Mouse (Mus musculus): ENCODE measurements around the gene Tollip.
A peak's percentile ranks its signal among the peaks of the same experiment; 100 is the strongest.

Tollip gene

GRCm38 (mm10) chr7:141918407-141918806, at the start of gene Tollip:
Gene Tollip, minus strand, starts transcription at chr7:141918507.
- no peak for DNase-seq

- DNase-seq = no peak
Observed at GRCm38 (mm10) chr7:141966281-141966680, 48.0 kb upstream of the Tollip start.

- no peak for DNase-seq
Observed at GRCm38 (mm10) chr7:141962521-141962920, 44.2 kb upstream of the Tollip start.

- DNase-seq = no peak
Observed at GRCm38 (mm10) chr7:141961491-141961890, 43.2 kb upstream of the Tollip start.

GRCm38 (mm10) chr7:141960926-141961325, 42.6 kb upstream of the Tollip start:
- no peak for DNase-seq

- no peak for DNase-seq
Observed at GRCm38 (mm10) chr7:141959133-141959532, 40.8 kb upstream of the Tollip start.

GRCm38 (mm10) chr7:141958211-141958610, 39.9 kb upstream of the Tollip start:
- DNase-seq = no peak

GRCm38 (mm10) chr7:141957524-141958051, 39.3 kb upstream of the Tollip start:
- no peak for DNase-seq

- DNase-seq = no peak
Observed at GRCm38 (mm10) chr7:141956174-141956566, 37.9 kb upstream of the Tollip start.

GRCm38 (mm10) chr7:141955565-141956173, 37.4 kb upstream of the Tollip start:
- no peak for DNase-seq

- DNase-seq = no peak
Observed at GRCm38 (mm10) chr7:141953616-141954015, 35.3 kb upstream of the Tollip start.

GRCm38 (mm10) chr7:141952920-141953319, 34.6 kb upstream of the Tollip start:
- DNase-seq = no peak

- no peak for DNase-seq
Observed at GRCm38 (mm10) chr7:141951821-141952220, 33.5 kb upstream of the Tollip start.

GRCm38 (mm10) chr7:141950104-141951013, 32.1 kb upstream of the Tollip start:
- DNase-seq = peak; percentile 15

GRCm38 (mm10) chr7:141949799-141950103, 31.4 kb upstream of the Tollip start:
- no peak for DNase-seq

GRCm38 (mm10) chr7:141948906-141949798, 30.8 kb upstream of the Tollip start, which contains the start of gene Brsk2:
Gene Brsk2, plus strand, starts transcription at chr7:141949751.
- peak; percentile 91 for DNase-seq

- DNase-seq = no peak
Observed at GRCm38 (mm10) chr7:141948045-141948444, 29.7 kb upstream of the Tollip start.

- no peak for DNase-seq
Observed at GRCm38 (mm10) chr7:141947512-141947911, 29.2 kb upstream of the Tollip start.

- DNase-seq = no peak
Observed at GRCm38 (mm10) chr7:141945927-141946326, 27.6 kb upstream of the Tollip start.

GRCm38 (mm10) chr7:141943444-141943843, 25.1 kb upstream of the Tollip start:
- no peak for DNase-seq

GRCm38 (mm10) chr7:141934951-141935350, 16.6 kb upstream of the Tollip start:
- DNase-seq = no peak

- no peak for DNase-seq
Observed at GRCm38 (mm10) chr7:141934128-141934898, 16.0 kb upstream of the Tollip start.
